Mouse (Mus musculus): ENCODE measurements around the gene Pip4k2c.

Gene Pip4k2c

DNA sequence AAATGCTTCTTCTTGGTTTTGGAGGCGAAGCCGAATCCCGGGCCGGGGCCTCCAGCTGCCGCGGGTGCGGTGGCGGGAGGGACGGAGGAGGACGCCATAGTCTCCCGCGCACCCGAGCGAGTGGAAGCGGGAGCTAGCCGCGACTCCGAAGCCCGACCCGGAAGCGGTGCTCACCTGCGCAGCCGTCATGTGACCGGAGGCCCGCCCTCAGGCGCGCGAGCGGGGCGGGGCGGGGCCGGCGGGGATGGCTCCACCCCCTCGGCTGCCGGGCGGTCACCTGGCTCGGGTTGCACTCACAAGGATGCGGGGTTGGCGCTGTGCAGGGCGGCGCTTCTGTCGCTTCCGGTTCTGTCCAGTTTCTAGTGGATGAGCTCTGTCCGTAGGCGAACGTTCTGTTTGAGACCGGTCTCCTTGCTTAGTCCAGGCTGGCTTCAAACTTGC lies at the start of gene Pip4k2c:
Pip4k2c (minus strand) TSS at position 172 of the 441 bp plus-strand sequence.
- DNase-seq: peak; percentile 93 to 95

DNA sequence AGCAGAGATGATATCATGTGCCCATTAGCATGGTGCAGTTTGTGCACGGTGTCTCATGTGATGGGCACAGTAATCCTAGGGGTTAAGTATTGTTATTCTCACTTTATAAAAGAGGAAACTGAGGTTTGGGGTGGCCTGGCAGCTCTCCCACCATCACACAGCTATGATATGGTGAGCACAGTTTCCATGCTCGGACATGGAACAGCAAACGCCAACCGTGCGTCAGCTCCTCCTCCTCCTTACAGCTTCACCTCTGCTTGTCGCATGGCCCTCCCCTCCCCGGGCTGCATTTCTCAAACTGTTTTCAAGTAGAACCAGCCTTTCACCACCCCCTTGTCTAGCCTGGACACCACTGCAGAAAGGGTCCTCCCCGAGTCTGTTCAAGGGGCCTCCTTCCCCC lies 47.1 kb upstream of the Pip4k2c start:
- DNase-seq: no peak

DNA sequence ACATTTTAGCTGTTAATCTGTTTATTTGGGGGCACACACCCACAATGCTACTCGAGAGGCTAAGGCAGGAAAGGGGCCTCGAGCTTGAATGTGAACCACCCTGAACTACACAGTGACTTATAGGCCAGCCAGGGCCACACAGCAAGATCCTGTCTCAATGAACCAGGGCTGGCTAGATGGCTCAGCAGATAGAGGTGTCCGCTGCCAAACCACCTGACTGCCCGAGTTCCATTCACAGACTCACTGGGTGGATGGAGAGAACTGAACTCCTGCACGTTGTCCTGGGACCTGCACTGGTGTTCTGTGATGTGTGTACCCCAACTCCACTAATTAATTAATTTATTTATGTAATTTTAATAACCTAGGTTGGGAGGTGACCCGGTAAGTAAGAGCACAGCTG lies 46.4 kb upstream of the Pip4k2c start:
- DNase-seq: no peak

DNA sequence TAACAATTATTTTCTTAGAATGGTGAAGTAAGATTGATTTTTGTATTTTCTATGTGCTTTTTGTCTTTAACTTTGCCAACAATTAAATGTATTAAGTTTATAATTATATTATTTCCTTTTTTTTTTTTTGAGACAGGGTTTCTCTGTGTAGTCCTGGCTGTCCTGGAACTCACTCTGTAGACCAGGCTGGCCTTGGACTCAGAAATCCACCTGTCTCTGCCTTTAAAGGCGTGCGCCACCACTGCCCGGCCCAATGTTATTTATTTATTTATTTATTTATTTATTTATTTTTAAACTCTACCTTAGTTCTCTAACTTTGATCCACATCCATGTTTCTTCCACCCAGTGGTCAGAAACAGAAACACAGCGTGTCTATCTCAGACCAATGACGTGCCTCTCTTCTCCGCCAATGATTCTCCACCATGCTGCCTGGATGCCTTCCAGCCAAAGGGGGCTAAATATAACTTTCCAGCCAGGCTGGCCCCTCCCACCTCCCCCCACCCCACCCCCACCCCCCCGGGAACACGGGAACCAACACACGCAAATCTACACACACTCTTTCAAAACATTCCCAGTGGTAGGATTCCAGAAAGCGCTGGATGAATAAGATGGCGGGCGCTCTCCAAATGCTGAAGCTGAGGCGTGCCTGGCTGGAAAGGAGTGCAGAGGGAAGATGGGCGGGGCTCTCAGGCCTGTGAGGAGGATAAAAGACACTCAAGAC lies 44.4 kb upstream of the Pip4k2c start:
- peak; percentile 54 to 72 for DNase-seq

DNA sequence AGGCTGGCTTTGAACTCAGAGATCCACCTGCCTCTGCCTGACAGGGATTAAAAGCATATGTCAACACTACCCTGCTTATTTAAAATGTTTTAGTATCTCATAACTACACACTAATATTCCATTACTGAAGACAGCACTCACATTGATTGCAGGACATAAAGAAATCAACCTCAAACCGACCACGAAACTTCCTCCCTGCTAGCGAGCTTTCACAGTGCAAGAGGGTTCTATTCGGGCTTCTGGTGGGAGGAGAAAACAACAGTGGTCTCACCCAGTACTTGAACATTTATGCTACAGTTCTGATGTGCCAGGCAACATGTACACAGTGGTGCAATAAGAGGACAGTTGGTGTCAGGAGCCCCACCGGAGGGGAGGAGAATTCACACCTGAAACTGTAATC lies 39.4 kb upstream of the Pip4k2c start:
- no peak for DNase-seq

DNA sequence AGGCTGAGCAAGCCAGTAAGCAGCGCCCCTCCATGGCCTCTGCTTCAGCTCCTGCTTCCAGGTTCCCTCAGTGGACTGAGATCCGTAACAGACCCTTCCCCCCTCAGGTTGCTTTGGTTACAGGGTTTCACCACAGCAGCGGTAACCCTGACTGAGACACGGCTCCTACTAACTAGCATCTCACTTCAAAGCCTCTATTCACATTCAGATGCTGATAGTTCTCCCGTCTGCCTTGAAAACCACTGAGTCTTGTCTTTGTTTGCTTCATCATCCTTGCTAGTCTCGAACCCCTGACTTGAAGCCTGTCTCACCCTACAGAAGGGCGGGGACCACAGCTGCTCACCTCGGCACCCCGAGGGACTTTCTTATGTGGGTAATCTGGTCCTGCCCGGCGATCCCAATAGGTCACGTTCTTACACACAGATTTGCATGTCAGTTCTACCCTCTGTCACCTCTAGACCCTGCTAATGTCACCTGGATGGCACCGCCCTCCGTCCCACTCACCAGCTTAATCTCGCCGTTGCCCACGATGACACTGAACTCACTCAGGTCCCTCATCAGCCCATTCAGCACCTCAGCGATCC lies 26.9 kb upstream of the Pip4k2c start:
- no peak for DNase-seq

DNA sequence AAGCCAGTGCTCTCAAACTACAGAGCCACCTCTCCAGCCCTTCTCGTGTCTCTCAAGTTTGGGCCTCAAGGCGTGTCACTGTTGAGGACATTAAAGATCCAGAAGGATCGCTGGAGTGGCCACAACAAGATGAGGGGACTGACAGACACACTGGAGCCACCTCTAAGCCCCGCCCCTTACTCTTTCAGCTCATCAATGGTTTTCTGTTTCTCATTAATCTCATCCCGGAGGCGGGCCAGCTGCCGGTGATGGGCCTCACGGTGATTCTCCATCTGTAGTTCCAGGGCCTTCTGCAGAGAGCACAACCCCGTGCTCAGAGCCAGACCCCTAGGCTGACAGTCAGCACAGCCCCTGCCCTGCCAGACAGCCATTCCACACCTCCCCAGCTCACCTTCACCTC lies 25.2 kb upstream of the Pip4k2c start:
- DNase-seq: no peak

DNA sequence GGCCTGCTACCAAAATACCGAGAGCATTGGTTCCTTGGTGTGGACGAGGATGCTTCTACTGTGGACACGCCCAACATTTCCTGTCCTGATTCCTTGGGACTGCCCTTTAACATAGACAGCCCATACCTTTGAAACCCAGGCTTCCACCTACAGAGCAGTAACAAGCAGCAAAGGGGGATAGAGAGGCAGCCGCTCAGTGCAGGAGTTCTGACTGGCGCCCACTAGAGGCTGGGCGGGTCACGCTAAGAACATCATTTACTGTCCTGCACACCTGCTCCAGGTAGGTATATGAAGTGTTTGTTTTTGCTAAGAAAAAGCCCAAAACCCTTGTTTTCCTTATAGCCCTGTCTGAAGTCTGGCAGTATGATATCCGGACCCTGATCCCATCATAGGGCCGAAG lies 21.8 kb upstream of the Pip4k2c start:
- DNase-seq: peak in 1 of 2 experiments; percentile 50

DNA sequence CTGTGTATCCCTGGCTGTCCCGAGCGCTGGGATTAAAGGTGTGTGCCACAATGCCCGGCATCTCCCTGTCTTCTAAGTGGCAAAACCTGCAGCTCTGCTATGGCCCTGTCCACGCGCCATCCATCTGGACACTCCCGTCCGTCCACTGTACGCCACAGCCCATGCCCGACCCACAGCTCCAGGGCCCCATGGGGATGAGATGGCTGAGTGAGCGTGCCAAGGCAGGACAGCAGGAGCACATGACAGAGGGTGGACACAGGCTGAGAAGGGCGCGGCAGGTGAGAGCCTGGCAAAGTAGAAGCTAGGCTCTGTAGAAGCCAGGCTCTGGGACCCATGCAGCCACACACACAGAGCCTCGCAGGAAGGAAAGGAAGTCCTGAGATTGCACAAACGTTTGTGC lies 20.4 kb upstream of the Pip4k2c start:
- DNase-seq: no peak

DNA sequence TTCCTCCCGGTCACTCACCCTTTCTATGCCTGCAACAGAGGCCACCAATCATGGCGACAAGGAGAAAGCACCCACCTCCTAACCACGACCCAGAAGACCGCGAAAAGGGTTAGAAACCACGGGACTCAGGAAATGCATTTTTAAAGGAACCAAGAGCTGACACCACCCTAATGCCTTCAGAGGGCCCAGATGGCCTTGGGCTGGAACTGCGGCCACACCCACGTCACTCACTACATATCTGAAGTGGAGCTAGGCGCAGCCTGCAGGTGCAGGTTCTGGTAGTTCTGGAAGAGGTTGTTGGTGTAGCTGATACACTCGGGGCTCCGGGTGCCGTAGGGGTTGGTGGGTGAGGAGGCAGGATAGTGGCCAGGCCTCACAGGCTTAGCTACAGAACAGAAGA lies 19.3 kb upstream of the Pip4k2c start:
- no peak for DNase-seq

DNA sequence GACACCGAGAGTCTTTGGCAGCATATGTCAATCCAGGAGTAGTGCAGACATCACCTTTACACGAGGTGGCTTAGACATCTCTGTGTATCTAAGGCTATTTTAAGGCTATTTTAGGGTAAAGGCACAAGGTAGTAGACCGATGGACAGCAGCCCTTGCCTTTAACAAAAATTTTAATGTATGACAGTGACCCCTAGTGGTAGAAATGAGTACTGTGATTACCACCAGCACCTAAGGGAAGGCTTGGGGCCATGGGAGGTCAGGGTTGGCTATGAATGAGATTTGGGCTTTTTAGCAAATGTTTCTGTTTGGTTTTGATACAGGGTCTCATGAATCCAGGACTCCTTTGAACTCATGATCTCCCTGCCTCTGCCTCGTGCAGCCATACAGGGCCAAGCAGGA lies 17.5 kb upstream of the Pip4k2c start:
- DNase-seq: peak; percentile 76 to 84

DNA sequence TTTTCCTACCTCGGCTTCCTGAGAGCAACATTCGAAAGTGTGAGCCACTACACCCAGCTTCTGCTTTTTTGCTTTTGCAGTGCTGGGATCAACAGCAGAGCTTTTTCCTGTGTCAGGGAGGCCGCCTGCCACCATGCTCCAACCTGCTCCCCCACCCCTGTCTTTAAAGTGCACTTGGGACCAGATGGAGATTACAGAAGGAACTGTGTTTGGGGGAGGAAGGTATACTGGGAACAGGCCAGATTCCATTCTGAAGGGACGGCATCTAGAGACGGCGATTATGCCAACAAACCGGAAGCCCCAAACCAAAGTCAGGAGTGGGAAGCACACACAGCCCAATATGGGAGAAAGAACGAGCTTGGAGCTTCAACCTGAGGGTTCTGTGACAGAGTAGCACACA lies 15.8 kb upstream of the Pip4k2c start:
- DNase-seq: no peak

DNA sequence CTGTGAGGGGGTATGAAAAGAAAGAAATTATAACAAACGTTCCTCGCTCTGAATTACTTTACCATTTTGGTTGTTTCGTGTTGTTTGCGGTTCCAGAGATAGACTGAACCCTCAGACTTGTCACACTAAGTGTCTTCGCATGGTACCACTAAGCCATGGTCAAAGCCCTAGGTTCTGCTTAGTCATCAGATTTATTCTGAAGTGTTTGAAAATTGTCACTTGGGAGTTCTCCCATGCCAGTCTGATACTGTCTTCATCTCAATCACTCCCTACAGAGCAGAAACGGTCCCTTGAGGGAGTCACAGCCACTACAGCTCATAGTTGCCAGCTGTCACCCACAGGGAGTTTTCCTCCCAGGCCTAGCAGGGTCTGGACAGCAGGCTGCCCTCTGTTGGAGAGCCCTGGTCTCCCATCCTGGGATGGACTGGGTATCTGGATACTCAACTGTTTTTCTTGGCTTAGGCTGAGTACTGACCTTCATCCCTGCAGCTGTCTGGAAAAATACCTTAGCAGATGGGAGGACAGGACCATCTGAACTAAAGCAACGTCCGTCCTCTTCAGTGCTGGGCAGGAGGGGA lies 15.0 kb upstream of the Pip4k2c start:
- DNase-seq: peak; percentile 33 to 51

DNA sequence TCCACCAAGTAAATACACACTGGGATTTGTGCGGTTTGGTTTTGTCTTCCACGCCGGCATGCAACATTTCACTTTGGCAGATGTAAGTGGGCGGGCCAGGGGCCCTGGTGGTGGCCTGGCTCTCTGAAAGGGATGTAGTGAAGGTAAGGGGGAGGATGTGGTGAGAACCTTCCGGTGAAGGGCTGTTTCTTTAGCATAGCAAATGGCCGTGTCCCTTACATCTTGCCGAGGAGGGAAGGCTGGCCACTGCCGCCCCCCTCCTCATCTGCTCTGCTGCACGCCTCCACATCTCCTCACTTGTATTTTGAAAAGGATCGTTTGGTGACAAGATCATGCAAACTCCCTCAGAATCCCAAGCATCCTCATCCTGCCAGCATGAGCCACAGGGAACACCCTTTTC lies 14.3 kb upstream of the Pip4k2c start:
- no peak for DNase-seq

DNA sequence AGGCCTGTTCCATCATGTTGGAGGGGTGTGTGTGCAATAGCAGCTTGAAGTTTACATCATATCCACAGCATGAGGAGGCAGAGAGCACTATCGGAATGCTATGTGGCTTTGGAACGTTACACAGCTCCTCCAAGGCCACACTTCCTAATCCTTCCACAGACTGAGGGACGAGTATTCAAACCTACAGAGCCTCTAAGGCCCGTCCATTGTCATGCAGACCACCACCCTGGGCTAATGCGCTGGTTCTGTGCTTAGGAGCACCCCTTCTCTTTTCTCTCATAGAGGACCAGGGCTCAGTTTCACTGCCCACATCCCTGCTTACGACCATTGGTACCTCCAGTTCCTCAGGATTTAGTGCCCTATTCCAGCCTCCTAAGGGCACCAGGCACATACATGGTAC lies 13.8 kb upstream of the Pip4k2c start:
- no peak for DNase-seq

DNA sequence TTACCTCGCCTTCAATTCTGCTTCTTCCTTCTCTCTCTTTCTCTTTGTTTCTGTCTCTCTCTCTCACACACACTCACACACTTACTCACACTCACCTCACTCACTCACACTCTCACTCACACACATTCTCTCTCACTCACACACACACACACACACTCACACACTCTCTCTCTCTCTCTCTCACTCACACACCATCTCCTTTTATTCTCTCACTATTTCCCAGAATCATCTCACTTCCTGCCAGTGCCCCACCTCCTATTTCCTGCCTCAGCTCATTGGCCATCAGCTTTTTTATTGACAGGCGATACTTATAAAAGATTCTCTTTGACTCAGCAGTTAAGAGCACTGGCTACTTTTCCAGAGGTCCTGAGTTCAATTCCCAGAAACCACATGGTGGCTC lies 7.0 kb upstream of the Pip4k2c start:
- no peak for DNase-seq

DNA sequence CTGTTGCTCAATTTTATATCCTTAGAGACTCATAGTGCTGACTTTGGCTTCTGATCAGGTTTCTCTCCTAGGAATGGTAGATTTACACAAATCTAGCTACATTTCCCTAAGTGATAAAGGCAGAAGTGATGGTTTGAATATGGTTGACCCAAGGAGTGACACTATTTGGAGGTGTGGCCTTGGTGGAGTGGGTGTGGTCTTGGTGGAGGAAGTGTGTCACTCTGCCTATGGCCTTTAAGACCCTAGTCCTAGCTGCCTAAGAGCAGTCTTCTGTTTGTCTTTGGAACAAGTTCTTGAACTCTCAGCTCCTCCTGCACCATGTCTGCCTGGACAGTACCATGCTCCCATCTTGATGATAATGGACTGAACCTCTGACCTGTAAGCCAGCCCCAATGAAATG lies 5.8 kb upstream of the Pip4k2c start:
- no peak for DNase-seq

DNA sequence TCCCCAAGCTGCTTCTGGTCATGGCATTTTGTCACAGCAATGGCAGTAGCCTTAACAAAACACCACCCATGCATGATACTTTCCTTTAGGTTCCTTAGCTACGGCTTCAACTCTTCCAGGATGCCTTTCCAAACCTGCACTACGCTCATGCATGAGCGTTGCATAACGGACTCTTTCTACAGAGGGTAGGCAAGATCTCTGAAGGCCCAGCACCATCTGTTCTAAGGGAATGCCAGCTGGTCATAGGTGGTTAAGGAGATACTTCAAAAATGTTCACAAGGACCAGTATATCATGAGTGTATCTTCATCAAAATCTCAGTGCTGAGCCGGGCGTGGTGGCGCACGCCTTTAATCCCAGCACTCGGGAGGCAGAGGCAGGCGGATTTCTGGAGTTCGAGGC lies 5.1 kb upstream of the Pip4k2c start:
- peak in 1 of 2 experiments; percentile 11 for DNase-seq

DNA sequence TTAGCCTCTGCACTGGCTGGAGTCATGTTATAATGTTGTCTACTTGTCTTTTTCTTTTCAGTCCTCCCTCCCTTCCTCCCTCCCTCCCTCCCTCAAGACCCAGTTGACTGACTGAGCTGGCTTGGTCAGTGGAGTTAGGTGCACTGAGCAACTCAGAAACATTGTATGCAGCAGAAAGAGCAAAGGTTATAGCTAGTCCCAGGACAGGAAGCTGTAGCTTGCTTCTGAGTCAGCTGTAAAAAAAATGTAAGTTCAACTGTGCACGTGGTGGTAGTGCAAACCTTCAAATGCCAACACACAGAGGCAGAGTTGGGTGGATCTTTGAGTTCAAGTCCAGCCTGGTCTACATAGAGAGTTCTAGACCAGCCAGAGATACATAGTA lies 3.0 kb upstream of the Pip4k2c start:
- DNase-seq: no peak

DNA sequence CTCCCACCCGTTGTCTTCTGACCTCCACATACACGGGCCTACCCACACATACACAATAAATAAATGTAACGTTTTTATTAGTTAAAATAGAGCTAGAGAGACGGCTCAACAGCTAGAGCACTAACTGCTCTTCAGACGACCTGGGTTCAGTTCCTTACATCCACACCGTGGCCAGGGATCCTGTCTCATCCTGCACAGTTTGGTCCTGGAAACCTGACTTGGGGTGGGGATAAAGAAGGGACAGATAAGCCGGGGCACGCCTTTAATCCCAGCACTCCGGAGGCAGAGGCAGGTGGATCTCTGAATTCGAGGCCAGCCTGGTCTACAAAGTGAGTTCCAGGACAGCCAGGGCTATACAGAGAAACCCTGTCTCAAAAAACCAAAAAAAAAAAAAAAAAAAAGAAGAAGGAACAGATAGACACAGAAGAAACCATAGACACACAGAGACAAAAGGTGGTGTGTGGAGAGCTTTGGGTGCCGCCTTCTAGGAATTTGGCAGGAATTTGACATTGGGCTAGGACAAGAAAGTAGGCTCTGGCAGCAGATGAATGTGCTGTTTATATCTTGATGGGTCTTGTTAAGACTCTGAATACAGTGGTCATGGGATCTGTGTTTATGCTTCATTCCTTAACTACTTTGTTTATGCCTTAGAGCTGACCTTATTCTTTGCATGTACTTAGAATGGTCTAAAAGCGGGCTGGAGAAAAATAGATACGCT lies 2.5 kb upstream of the Pip4k2c start:
- no peak for DNase-seq

DNA sequence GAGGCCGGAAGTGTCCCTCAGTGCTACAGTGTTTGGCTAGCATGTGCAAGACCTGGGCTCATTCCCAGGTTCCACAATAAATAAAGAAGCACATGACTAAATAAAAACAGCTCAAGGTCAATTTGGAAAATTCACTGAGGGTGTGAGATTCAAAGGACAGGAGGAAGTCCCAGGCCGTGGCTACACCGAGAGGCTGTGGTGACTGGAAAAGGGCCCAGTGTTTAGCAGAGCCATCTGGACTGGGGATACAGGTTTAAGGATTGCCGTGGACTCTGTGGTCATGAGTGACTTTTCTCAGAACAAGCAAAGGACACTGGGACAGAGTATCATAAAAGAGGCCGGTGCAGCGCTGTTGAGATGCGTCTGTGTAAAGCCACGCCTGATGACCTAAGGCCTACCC lies 1.9 kb upstream of the Pip4k2c start:
- no peak for DNase-seq

DNA sequence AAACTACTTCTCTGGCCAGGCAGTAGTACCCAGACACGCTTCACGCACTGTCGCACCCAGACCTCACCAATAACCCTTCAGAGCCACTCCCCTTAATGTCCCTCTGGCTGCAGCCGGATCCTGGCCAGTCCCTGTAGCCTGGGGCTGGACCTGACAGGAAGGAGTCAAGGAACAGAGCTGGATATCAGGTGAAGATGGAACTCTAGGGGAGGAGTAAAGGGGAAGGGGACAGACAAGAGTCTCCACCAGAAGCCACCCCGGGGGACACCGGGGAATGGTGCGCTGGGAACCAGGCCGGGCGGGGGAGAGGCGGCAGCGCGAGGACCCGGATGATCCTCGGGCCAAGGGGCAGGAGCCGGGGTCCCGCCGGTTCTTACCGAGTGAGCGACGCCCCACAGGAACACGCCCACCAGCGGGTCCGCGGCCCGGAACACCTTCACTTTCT lies 402 bp downstream of the Pip4k2c start:
- DNase-seq: no peak

DNA sequence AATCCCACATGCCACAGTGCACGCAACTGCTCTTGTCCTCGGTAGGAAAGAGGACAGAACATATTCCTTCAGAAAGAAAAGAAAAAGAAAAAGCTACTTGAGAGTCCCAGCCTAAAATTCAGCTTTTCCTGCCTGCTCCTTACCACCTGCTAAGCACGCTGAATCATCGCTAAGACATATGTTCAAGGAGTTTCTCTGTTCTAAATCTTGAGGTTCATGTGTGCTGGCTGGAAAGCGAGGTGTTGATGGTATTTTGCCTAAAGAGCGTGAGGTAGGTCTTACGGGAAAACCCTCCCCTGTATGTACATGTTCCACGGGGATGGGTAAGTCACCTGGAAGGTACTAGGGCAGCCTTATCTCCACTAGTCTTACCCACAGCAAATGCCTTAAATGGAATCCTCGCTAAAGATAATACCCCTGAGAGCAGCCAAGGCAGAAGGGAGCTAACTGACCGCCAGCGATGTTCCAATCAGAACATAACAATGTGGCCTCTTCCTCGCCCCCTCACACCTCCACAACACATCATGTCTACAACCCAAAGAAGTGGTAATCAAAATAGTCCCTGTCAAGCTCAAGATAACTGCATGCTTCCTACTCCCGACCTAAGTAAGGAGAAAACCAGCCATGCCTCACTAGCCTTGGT lies 1.3 kb downstream of the Pip4k2c start:
- DNase-seq: no peak

All from cerebellum, postnatal 14 days (tissue).